Mouse (Mus musculus) neural tube, embryonic 14.5 days (tissue): ENCODE data around the gene Epb41l3. TPM values are rescaled to one million over a fixed set of nuclear protein-coding genes. Genes with fewer than 3 reads are reported as not detected.
A peak's percentile ranks its signal among the peaks of the same experiment; 100 is the strongest.

Experiments
- ATAC-seq: fragments of 200-750 bp; cut with Nextera tagmentation; 2 replicates; pipeline ENCODE4 v1.8.0; 2017; ENCODE audit warnings: low read depth, mild to moderate bottlenecking, moderate TSS enrichment, moderate library complexity
- H3K27ac ChIP-seq: fragments of 300-500 bp; sonication (generic); 2 replicates; pipeline ENCODE4 v1.5.1; 2014; ENCODE audit warnings: low read depth, mild to moderate bottlenecking, control low read depth, low read length, moderate library complexity, mixed read lengths
- H3K27me3 ChIP-seq: fragments of 300-500 bp; sonication (generic); 2 replicates; pipeline ENCODE4 v1.6.1; 2014; ENCODE audit warnings: low read length; ENCODE audit not compliant: control insufficient read depth, insufficient read depth
- H3K36me3 ChIP-seq: fragments of 300-500 bp; sonication (generic); 2 replicates; pipeline ENCODE4 v1.6.1; 2014; ENCODE audit warnings: low read length, mixed read lengths; ENCODE audit not compliant: control insufficient read depth, insufficient read depth
- H3K4me1 ChIP-seq: fragments of 300-500 bp; sonication (generic); 2 replicates; pipeline ENCODE4 v1.6.1; 2014; ENCODE audit warnings: low read length; ENCODE audit not compliant: control insufficient read depth, insufficient read depth
- H3K4me2 ChIP-seq: fragments of 300-500 bp; sonication (generic); 2 replicates; pipeline ENCODE4 v1.6.1; 2014; ENCODE audit warnings: mild to moderate bottlenecking, low read depth, low read length, control low read depth
- H3K4me3 ChIP-seq: fragments of 300-500 bp; sonication (generic); 2 replicates; pipeline ENCODE4 v1.5.1; 2014; ENCODE audit warnings: low read depth, low read length, control low read depth, mixed read lengths
- H3K9ac ChIP-seq: fragments of 300-500 bp; sonication (generic); replicated peaks from 2 replicates; pipeline ENCODE4 v1.6.1; 2014; ENCODE audit warnings: low read depth, mild to moderate bottlenecking, control low read depth, low read length, mixed read lengths
- H3K9me3 ChIP-seq: fragments of 300-500 bp; sonication (generic); 2 replicates; pipeline ENCODE4 v1.6.1; 2016; ENCODE audit warnings: low read length; ENCODE audit not compliant: control insufficient read depth
- WGBS: fragments of 180-500 bp; shearing (Covaris S2); extraction: QIAGEN DNeasy Blood & Tissue Kit; methylation state at CpG from one replicate; pipeline ENCODE4 v1.1.7; 2014; 5-methylcytosine and 5-hydroxymethylcytosine counted together
- polyA plus RNA-seq: library from polyadenylated mRNA; unstranded; fragments of >200 nt; fragmentation: Nextera tagmentation; extraction: Ambion mirVana; gene quantifications from 2 replicates; pipeline ENCODE4 v1.2.1, GENCODE M21; 2014

Epb41l3 gene
- polyA plus RNA-seq, 1 experiment from 2014 or later, result 126 TPM

DNA sequence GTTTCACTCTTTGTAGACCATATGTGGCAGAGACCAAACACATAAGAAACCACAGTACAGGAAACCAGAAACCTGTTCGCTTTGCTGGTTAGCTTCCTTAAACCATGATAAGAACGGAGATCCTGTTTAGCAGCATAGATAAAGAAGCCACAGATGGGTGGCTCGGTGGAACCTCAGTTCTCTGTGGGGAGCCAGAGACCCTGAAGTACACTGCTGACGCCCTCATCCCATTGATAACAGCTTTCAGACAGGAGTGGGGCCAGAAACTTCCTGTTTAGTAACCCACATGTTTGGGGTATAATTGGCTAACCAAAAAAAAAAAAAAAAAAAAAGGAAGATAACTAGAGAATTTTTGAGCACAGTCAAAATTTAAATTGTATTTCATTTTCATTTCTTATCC lies 189.7 kb downstream of the Epb41l3 start:
- H3K27me3 ChIP-seq, result no peaks in the 10 kb centered on the region
- H3K27ac ChIP-seq, result no peak overlapping the region
- no peak overlapping the region for H3K9ac ChIP-seq
- 0 out of 2 replicates have a peak, but pooled peaks cover 4% of the 10 kb centered on the region for H3K4me1 ChIP-seq
- H3K36me3 ChIP-seq, result no peaks in the 10 kb centered on the region
- H3K4me3 ChIP-seq, result no peak overlapping the region
- H3K9me3 ChIP-seq, result no peaks in the 10 kb centered on the region
- ATAC-seq, result no peak
- WGBS, result 64% methylated on average over 4 of the region's 4 CpGs
- no peak overlapping the region for H3K4me2 ChIP-seq

DNA sequence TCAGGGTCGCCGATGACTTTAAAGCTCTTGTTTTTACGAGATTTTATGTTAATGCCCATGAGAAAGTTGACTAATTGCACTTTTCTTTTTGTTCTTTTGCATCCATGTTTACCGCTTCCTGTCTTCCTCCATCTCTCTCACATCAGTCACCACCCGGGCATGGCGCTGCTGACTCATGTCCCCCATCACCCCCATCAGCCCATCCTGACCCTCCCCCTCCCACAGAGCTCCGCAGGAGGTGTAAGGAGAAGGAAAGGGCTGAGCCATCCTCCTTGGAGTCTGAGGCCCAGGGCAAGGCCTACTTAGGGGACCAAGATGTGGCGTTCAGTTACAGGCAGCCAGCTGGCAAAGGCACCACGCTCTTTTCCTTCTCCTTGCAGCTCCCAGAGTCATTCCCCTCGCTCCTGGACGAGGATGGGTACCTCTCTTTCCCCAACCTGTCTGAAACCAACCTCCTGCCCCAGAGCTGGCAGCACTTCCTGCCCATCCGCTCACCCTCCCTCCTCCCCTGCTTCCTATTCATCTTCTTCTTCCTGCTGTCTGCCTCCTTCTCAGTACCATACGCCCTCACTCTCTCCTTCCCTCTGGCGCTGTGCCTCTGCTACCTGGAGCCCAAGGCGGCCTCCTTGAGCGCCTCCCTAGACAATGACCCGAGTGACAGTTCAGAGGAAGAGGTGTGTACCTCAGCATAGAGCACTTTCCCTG lies 190.4 kb downstream of the Epb41l3 start:
- ATAC-seq, result no peak
- 51% methylated on average over 17 of the region's 17 CpGs for WGBS
- H3K4me2 ChIP-seq, result no peak overlapping the region
- no peak overlapping the region for H3K4me3 ChIP-seq
- H3K9ac ChIP-seq, result no peak overlapping the region
- no peaks in the 10 kb centered on the region for H3K27me3 ChIP-seq
- H3K9me3 ChIP-seq, result no peaks in the 10 kb centered on the region
- no peaks in the 10 kb centered on the region for H3K36me3 ChIP-seq
- H3K4me1 ChIP-seq, result 0 out of 2 replicates have a peak, but pooled peaks cover 4% of the 10 kb centered on the region
- no peak overlapping the region for H3K27ac ChIP-seq

DNA sequence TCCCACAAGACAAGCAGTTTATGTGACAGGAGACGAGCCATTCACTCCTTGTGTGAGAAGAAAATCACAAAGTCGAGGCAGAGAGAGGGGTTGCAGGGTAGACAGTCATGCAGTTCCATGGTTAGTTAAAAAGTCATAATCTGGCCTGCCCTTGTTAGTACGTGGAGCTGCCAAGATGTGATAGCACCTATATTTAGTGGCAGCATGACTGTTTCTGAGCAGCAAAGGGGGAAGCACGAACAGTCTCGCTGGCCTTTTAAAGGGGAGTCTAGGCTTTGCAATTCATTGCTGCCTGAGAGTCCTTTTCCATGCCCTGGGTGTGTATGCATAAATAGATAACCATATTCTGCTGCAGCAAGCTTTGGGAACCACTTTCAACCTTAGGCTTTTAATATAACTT lies 191.5 kb downstream of the Epb41l3 start:
- no peak for ATAC-seq
- no peak overlapping the region for H3K27ac ChIP-seq
- 0 out of 2 replicates have a peak, but pooled peaks cover 4% of the 10 kb centered on the region for H3K4me1 ChIP-seq
- no peaks in the 10 kb centered on the region for H3K9me3 ChIP-seq
- 83% methylated on average over 5 of the region's 5 CpGs for WGBS
- no peak overlapping the region for H3K4me3 ChIP-seq
- no peak overlapping the region for H3K9ac ChIP-seq
- H3K36me3 ChIP-seq, result no peaks in the 10 kb centered on the region
- H3K4me2 ChIP-seq, result no peak overlapping the region
- H3K27me3 ChIP-seq, result no peaks in the 10 kb centered on the region

DNA sequence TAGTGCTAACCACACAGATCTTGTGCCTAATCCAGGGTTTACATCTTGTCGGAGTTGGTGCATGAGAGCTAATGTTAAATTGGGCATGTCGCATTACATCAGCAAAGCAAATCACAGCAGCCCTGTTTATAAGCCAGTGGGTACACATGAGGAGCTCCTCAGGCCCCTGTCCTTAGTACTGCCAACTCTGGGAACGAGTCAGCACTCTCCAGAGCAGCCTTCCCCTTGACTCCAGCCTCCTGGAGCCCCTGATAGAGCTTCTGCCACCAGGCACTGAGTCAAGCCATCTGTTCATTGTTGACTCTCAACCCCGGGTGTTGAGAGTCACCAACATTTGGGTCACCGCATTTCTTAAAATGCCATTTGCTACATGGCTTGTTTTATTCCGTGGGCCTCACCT lies 192.0 kb downstream of the Epb41l3 start:
- H3K27ac ChIP-seq, result no peak overlapping the region
- no peaks in the 10 kb centered on the region for H3K27me3 ChIP-seq
- H3K4me3 ChIP-seq, result no peak overlapping the region
- 0 out of 2 replicates have a peak, but pooled peaks cover 4% of the 10 kb centered on the region for H3K4me1 ChIP-seq
- H3K9me3 ChIP-seq, result no peaks in the 10 kb centered on the region
- H3K36me3 ChIP-seq, result no peaks in the 10 kb centered on the region
- no peak for ATAC-seq
- no peak overlapping the region for H3K4me2 ChIP-seq
- 55% methylated on average over 6 of the region's 6 CpGs for WGBS
- H3K9ac ChIP-seq, result no peak overlapping the region

DNA sequence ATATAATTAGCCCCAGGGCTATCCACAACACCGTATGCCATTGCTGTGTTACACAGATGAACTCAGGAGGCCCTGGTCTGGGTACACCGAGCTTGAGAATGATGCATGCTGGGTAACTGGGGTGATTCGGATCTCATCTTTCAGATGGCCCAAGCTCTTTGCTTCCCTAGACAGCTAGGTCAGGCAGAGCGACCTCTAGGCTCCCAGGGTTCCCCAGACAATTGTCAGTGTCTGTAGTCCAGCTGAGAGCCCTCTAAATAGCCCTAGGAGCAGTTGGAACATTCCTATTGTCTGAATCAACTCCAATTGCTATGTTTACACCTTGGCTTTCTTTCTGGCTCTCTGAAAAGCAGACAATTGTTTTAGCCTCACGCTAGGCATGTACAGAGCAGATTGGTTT lies 201.9 kb downstream of the Epb41l3 start:
- H3K27me3 ChIP-seq, result no peaks in the 10 kb centered on the region
- no peak for ATAC-seq
- WGBS, result 8% methylated on average over 5 of the region's 5 CpGs

DNA sequence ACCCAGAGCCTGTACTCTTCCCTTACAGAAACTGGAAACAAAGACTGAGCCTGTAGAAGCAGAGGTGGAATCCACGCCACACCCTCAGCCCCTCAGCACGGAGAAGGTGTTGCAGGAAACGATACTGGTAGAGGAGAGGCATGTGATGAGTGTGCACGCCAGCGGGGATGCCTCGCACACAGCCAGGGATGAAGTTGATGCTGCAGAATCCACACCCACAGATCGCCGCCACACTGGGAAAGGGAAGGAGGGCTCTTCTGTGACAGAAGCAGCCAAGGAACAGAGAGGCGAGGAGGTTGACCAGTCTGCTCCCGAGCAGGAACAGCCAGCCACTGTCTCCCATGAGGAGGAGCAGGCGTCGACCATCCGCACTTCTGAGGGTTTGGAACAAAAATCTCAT lies 209.0 kb downstream of the Epb41l3 start:
- 94% methylated on average over 13 of the region's 13 CpGs for WGBS
- H3K4me3 ChIP-seq, result no peak overlapping the region
- H3K4me2 ChIP-seq, result no peak overlapping the region
- no peak for ATAC-seq
- peaks cover 29% of the 10 kb centered on the region; the same call in 1 of the 2 replicates for H3K36me3 ChIP-seq
- H3K27me3 ChIP-seq, result no peaks in the 10 kb centered on the region
- H3K27ac ChIP-seq, result no peak overlapping the region
- H3K9me3 ChIP-seq, result no peaks in the 10 kb centered on the region
- H3K9ac ChIP-seq, result no peak overlapping the region
- no peaks in the 10 kb centered on the region for H3K4me1 ChIP-seq

More for the DNA sequence above, 201.9 kb downstream of the Epb41l3 start:
- Histone ChIP-seq H3K27ac (no peak overlapping the region), H3K36me3 (no peaks in the 10 kb centered on the region), H3K9me3 (no peaks in the 10 kb centered on the region), H3K4me2 (no peak overlapping the region), H3K9ac (no peak overlapping the region), H3K4me1 (no peaks in the 10 kb centered on the region), H3K4me3 (no peak overlapping the region)

DNA sequence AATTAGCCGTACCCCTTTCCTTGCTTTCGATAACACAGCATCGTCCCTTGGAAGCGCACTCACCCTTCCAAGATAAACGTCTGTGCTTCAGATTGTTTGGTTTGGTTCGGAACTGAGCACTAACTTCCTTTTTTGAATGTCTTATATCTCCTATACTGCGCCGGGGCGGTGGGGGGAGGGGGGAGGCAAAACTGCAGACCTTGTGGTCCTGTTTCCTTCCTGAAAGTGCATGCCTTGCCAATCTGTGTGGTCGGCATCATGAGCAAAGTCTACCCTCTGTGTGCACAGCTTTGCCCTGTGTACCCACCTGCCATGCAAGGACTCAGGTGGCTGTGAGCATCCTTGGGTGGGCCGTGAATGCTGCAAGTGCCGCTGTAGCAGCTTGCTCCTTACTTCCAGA lies 212.6 kb downstream of the Epb41l3 start:
- H3K9me3 ChIP-seq, result no peaks in the 10 kb centered on the region
- no peak overlapping the region for H3K4me3 ChIP-seq
- H3K36me3 ChIP-seq, result peaks cover 25% of the 10 kb centered on the region; the same call in 1 of the 2 replicates
- H3K4me2 ChIP-seq, result no peak overlapping the region
- no peak overlapping the region for H3K9ac ChIP-seq
- no peaks in the 10 kb centered on the region for H3K4me1 ChIP-seq
- no peak for ATAC-seq
- no peaks in the 10 kb centered on the region for H3K27me3 ChIP-seq
- no peak overlapping the region for H3K27ac ChIP-seq
- 96% methylated on average over 12 of the region's 12 CpGs for WGBS

DNA sequence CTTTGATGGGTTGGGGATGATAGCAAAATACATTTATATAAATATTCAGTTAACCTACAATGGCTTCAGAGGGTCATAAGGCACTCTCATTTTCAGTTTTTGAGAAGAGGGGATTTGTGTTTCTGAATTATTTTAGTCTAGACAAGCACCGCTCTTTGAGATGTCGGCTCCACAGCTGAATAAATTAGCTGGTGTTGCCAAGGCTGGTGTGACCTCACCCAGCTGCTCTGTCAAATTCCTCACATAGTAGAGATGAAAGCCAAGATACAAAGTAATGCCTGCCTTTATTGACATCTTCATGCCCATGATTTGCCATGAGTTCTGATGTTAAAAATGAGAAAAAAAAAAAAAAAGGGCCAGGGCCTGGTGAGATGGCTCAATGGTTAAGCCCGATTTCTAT lies 214.8 kb downstream of the Epb41l3 start:
- no peaks in the 10 kb centered on the region for H3K4me1 ChIP-seq
- no peak overlapping the region for H3K4me3 ChIP-seq
- no peaks in the 10 kb centered on the region for H3K27me3 ChIP-seq
- peaks cover 14% of the 10 kb centered on the region; the same call in 1 of the 2 replicates for H3K36me3 ChIP-seq
- 90% methylated on average over 3 of the region's 3 CpGs for WGBS
- no peaks in the 10 kb centered on the region for H3K9me3 ChIP-seq
- no peak overlapping the region for H3K9ac ChIP-seq
- H3K4me2 ChIP-seq, result no peak overlapping the region
- H3K27ac ChIP-seq, result no peak overlapping the region
- ATAC-seq, result no peak

DNA sequence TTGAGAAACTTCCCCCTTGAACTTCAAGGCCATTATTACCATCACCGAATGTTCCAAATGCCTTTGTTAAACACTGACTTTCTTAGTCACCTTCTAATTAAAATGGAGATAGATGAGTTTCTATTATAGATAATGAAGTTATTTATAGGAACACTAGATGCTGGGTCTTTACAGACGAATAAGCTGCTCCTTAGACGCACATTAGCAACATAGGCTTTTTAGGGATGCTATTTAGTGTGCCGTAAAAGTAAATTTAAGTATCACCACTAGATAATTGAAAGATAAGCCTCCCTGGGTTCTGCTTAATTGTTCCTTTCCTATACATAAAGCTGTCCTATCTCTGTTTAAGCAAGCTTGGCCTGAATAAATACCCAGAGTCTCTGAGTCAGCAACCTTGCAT lies 226.1 kb downstream of the Epb41l3 start:
- ATAC-seq, result peak; percentile 51
- Histone ChIP-seq H3K36me3 (no peaks in the 10 kb centered on the region), H3K4me2 (no peak overlapping the region), H3K27me3 (no peaks in the 10 kb centered on the region), H3K9ac (no peak overlapping the region), H3K9me3 (no peaks in the 10 kb centered on the region), H3K27ac (no peak overlapping the region), H3K4me3 (no peak overlapping the region), H3K4me1 (no peaks in the 10 kb centered on the region)
- 63% methylated on average over 4 of the region's 4 CpGs for WGBS
